Mouse (Mus musculus): ENCODE measurements at regions not wholly inside any gene's neighbourhood (a gene's known extent, or its start where the extent isn't known, plus 50 kb on each side); places are given as distances from the start of the nearest gene placed in this dataset.

GRCm38 (mm10) chr16:62681880-62682279, 104.7 kb downstream of the Nsun3 start:
- DNase-seq (ENCODE audit: low read depth, low spot score): no peak

GRCm38 (mm10) chr16:62676815-62677214, 109.8 kb downstream of the Nsun3 start:
- DNase-seq (ENCODE audit: low read depth, low spot score): no peak

- DNase-seq (ENCODE audit: low read depth, low spot score): no peak
Observed at GRCm38 (mm10) chr16:62657383-62657782, 129.2 kb downstream of the Nsun3 start.

GRCm38 (mm10) chr16:62654436-62654835, 132.2 kb downstream of the Nsun3 start:
- DNase-seq (ENCODE audit: low read depth, low spot score): no peak

- no peak for DNase-seq (ENCODE audit: low read depth, low spot score)
Observed at GRCm38 (mm10) chr16:62653817-62654216, 132.8 kb downstream of the Nsun3 start.

GRCm38 (mm10) chr16:62652769-62653465, 133.7 kb downstream of the Nsun3 start:
- DNase-seq (ENCODE audit: low read depth, low spot score): no peak

- DNase-seq (ENCODE audit: low read depth, low spot score): no peak
Observed at GRCm38 (mm10) chr16:62650856-62651255, 135.8 kb downstream of the Nsun3 start.

GRCm38 (mm10) chr16:62648326-62648725, 138.3 kb downstream of the Nsun3 start:
- DNase-seq (ENCODE audit: low read depth, low spot score): no peak

- DNase-seq (ENCODE audit: low read depth, low spot score): no peak
Observed at GRCm38 (mm10) chr16:62646113-62646512, 140.5 kb downstream of the Nsun3 start.

- no peak for DNase-seq (ENCODE audit: low read depth, low spot score)
Observed at GRCm38 (mm10) chr16:62642859-62643403, 143.7 kb downstream of the Nsun3 start.

GRCm38 (mm10) chr16:62623938-62624337, 162.7 kb downstream of the Nsun3 start:
- no peak for DNase-seq (ENCODE audit: low read depth, low spot score)

GRCm38 (mm10) chr16:62610873-62611272, 175.7 kb downstream of the Nsun3 start:
- DNase-seq (ENCODE audit: low read depth, low spot score): no peak

GRCm38 (mm10) chr16:62608617-62609016, 178.0 kb downstream of the Nsun3 start:
- no peak for DNase-seq (ENCODE audit: low read depth, low spot score)

GRCm38 (mm10) chr16:62605920-62606319, 180.7 kb downstream of the Nsun3 start:
- no peak for DNase-seq (ENCODE audit: low read depth, low spot score)

- peak; percentile 4 for DNase-seq (ENCODE audit: low read depth, low spot score)
Observed at GRCm38 (mm10) chr16:62562051-62562450, 224.6 kb downstream of the Nsun3 start.

- DNase-seq (ENCODE audit: low read depth, low spot score): no peak
Observed at GRCm38 (mm10) chr16:62543156-62543555, 243.5 kb downstream of the Nsun3 start.

GRCm38 (mm10) chr16:62537730-62538479, 248.7 kb downstream of the Nsun3 start:
- no peak for DNase-seq (ENCODE audit: low read depth, low spot score)

- no peak for DNase-seq (ENCODE audit: low read depth, low spot score)
Observed at GRCm38 (mm10) chr16:62509321-62509720, 277.3 kb downstream of the Nsun3 start.

GRCm38 (mm10) chr16:62506725-62507482, 279.7 kb downstream of the Nsun3 start:
- no peak for DNase-seq (ENCODE audit: low read depth, low spot score)

GRCm38 (mm10) chr16:62500870-62501269, 285.7 kb downstream of the Nsun3 start:
- DNase-seq (ENCODE audit: low read depth, low spot score): no peak

GRCm38 (mm10) chr16:62500334-62500733, 286.3 kb downstream of the Nsun3 start:
- DNase-seq (ENCODE audit: low read depth, low spot score): no peak

- no peak for DNase-seq (ENCODE audit: low read depth, low spot score)
Observed at GRCm38 (mm10) chr16:62498761-62499160, 287.9 kb downstream of the Nsun3 start.
